Mouse (Mus musculus) midbrain, postnatal 0 days (tissue): Measurements from ENCODE around the gene Rbm46. TPM values are rescaled to one million over a fixed set of nuclear protein-coding genes. Genes with fewer than 3 reads are reported as not detected.

Source experiments
- ATAC-seq: fragments of 200-750 bp; cut with Nextera tagmentation; 2 replicates; pipeline ENCODE4 v1.8.0; 2017; ENCODE audit warnings: moderate number of reproducible peaks, mild to moderate bottlenecking, moderate TSS enrichment, moderate library complexity; ENCODE audit not compliant: low FRiP score
- DNase-seq: peaks from one replicate; pipeline ENCODE4 v3.0.0-alpha.2; 2015; ENCODE audit warnings: low spot score
- H3K27ac ChIP-seq: fragments of 300-500 bp; sonication (generic); 2 replicates; pipeline ENCODE4 v1.5.1; 2014; ENCODE audit warnings: low read depth, mild to moderate bottlenecking, low read length, mixed read lengths
- H3K27me3 ChIP-seq: fragments of 300-500 bp; sonication (generic); 2 replicates; pipeline ENCODE4 v1.6.1; 2014; ENCODE audit warnings: low read length, control low read depth, mixed read lengths; ENCODE audit not compliant: insufficient read depth
- H3K36me3 ChIP-seq: fragments of 300-500 bp; sonication (generic); 2 replicates; pipeline ENCODE4 v1.6.1; 2014; ENCODE audit warnings: low read length, control low read depth, mixed read lengths; ENCODE audit not compliant: insufficient read depth
- H3K4me1 ChIP-seq: fragments of 300-500 bp; sonication (generic); 2 replicates; pipeline ENCODE4 v1.6.1; 2014; ENCODE audit warnings: mild to moderate bottlenecking, control low read depth, antibody characterized with exemption, low read length, mixed read lengths; ENCODE audit not compliant: insufficient read depth
- H3K4me2 ChIP-seq: fragments of 300-500 bp; sonication (generic); 2 replicates; pipeline ENCODE4 v1.6.1; 2014; ENCODE audit warnings: low read depth, mild to moderate bottlenecking, low read length, mixed read lengths; ENCODE audit not compliant: poor library complexity, severe bottlenecking
- H3K4me3 ChIP-seq: fragments of 300-500 bp; sonication (generic); 2 replicates; pipeline ENCODE4 v1.5.1; 2014; ENCODE audit warnings: low read depth, mild to moderate bottlenecking, low read length, moderate library complexity
- H3K9ac ChIP-seq: fragments of 300-500 bp; sonication (generic); replicated peaks from 2 replicates; pipeline ENCODE4 v1.6.1; 2014; ENCODE audit warnings: mild to moderate bottlenecking, low read length, moderate library complexity, mixed read lengths; ENCODE audit not compliant: poor library complexity, severe bottlenecking
- H3K9me3 ChIP-seq: fragments of 300-500 bp; sonication (generic); 2 replicates; pipeline ENCODE4 v1.6.1; 2016; ENCODE audit warnings: low read length, control low read depth
- CTCF ChIP-seq: IDR thresholded peaks from 2 replicates; pipeline ENCODE4 v1.5.1; 2016; ENCODE audit warnings: antibody characterized with exemption, mild to moderate bottlenecking
- WGBS: fragments of 180-500 bp; shearing (Covaris S2); extraction: QIAGEN DNeasy Blood & Tissue Kit; methylation state at CpG from one replicate; pipeline ENCODE4 v1.1.7; 2014; 5-methylcytosine and 5-hydroxymethylcytosine counted together
- polyA plus RNA-seq: library from polyadenylated mRNA; unstranded; fragments of >200 nt; fragmentation: Nextera tagmentation; extraction: Ambion mirVana; gene quantifications from 2 replicates; pipeline ENCODE4 v1.2.1, GENCODE M21; 2015
- total RNA-seq: library from RNA; depleted of rRNA; stranded (reverse); fragments of >200 nt; gene quantifications from 2 replicates; pipeline ENCODE4 v1.2.3, GENCODE M21; 2014

Gene Rbm46
- total and polyA plus RNA-seq, 2 experiments from 2014 or later: 0.05 to 1.5 TPM

DNA sequence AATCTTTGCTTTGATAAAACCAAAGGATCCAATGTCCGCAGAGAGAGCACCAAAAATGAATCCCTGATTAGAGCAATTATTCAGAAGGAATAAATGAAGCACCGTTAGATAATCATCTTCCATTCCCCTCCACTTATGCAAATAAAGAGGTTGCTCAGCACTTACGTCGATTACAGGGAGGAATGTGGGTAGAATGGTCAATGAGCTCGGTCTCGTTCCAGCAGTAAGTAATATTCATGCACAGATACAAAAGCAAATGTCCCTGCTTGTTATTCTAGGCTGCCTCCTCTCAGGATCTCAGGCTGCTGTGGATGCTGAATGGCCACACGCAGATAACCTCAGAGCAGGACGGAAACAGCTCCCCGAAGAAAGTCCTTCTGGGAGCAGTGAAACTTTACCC lies 51.1 kb downstream of the Rbm46 start:
- no peak for TF ChIP-seq CTCF
- H3K9me3 ChIP-seq: no peaks in the 10 kb centered on the region
- no peak overlapping the region for H3K4me3 ChIP-seq
- H3K4me2 ChIP-seq: no peak overlapping the region
- WGBS: 67% methylated on average over 9 of the region's 9 CpGs
- no peaks in the 10 kb centered on the region for H3K4me1 ChIP-seq
- ATAC-seq (no peak), DNase-seq (no peak)
- H3K27me3 ChIP-seq: no peaks in the 10 kb centered on the region
- no peak overlapping the region for H3K27ac ChIP-seq
- H3K36me3 ChIP-seq: no peaks in the 10 kb centered on the region
- H3K9ac ChIP-seq: no peak overlapping the region

DNA sequence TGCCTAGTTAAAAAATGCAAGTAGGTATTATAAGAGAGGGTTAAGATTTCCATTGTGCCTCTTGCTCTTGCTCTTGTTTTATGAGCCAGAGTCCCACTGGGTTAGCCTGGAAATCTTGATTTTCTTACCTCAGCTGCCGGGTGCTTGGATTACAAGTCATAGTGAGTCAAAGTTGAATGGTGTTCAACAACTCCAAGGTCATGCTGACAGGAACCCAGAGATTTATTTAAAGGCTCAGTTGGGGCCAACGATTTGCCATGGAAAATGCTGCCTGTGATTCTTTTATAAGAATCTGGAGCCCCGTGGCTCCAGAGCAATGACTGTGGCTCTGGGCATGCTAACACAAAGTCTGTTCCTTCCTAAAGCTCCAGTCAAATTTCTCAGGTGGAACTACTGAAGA lies 64.4 kb downstream of the Rbm46 start:
- ATAC-seq (no peak), DNase-seq (no peak)
- no peak overlapping the region for H3K4me2 ChIP-seq
- no peak for TF ChIP-seq CTCF
- 71% methylated on average over 3 of the region's 3 CpGs for WGBS
- no peaks in the 10 kb centered on the region for H3K27me3 ChIP-seq
- H3K36me3 ChIP-seq: no peaks in the 10 kb centered on the region
- H3K4me1 ChIP-seq: no peaks in the 10 kb centered on the region
- H3K9ac ChIP-seq: no peak overlapping the region
- H3K27ac ChIP-seq: no peak overlapping the region
- H3K9me3 ChIP-seq: no peaks in the 10 kb centered on the region
- no peak overlapping the region for H3K4me3 ChIP-seq

DNA sequence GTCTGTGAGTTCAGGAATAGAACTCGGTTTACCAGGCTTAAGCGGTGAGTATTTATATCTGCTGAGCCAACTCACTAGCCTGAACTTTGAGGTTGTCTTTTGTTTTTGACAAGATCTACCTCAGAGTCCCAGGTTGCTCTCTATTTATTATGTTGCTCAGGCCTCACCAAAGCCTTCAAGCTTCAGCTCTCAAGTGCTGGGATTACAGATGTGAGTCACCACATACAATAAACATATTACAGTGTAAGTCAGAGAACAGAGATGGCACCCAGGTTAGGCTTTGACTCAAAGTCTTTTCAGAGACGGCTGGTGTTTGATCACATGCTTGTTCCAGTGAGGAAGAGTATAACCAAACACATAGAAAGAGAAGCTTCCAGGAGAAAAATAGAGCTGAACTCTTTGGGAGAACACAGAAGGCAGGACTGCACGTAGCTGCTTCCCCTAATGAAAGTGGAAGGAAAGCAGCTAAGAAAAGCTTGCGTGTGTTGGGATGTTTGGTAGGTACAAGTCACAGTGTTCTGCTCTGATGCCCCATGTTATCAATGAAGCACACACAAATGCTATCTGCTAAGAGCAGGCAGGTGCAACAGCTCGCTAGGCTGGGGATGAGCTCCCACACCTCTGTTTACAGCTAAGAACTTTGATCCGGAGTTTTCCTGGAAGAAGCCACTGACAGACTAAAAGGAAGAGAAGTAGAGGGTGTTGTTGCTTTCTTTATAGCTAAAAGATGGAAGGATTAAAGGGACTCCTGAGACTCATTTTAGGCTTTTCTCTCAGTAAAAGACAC lies 65.8 kb downstream of the Rbm46 start:
- no peak for DNase-seq
- H3K9ac ChIP-seq: no peak overlapping the region
- TF ChIP-seq CTCF: no peak

DNA sequence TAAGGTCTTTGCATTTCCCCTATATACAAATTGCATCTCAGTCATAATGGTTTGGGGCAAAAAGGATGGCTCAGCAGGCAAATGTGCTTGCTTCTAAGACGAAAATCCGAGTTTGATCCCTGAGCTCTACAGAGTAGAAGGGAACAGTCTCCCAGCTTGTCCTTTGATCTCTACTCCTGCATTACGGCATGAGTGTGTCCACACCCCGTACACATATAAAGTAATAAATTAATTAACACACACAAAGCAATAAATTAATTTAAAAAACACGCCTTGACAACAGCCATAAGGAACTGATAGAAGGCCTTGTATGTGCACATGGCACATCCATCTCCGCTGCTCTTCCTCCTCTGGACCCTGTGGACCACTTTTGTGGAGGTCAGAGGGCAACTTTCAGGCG lies 66.5 kb downstream of the Rbm46 start:
- H3K4me2 ChIP-seq: no peak overlapping the region
- no peak overlapping the region for H3K9ac ChIP-seq
- H3K4me3 ChIP-seq: no peak overlapping the region
- H3K36me3 ChIP-seq: no peaks in the 10 kb centered on the region
- TF ChIP-seq CTCF: no peak
- H3K4me1 ChIP-seq: no peaks in the 10 kb centered on the region
- 85% methylated on average over 7 of the region's 7 CpGs for WGBS
- DNase-seq (no peak), ATAC-seq (no peak)
- H3K9me3 ChIP-seq: no peaks in the 10 kb centered on the region
- no peak overlapping the region for H3K27ac ChIP-seq
- H3K27me3 ChIP-seq: no peaks in the 10 kb centered on the region

More for the DNA sequence above, 65.8 kb downstream of the Rbm46 start:
- Histone ChIP-seq H3K9me3 (no peaks in the 10 kb centered on the region), H3K4me2 (no peak overlapping the region), H3K4me1 (no peaks in the 10 kb centered on the region), H3K27ac (no peak overlapping the region), H3K36me3 (no peaks in the 10 kb centered on the region), H3K27me3 (no peaks in the 10 kb centered on the region), H3K4me3 (no peak overlapping the region)
- WGBS: 87% methylated on average over 7 of the region's 7 CpGs
- no peak for ATAC-seq

DNA sequence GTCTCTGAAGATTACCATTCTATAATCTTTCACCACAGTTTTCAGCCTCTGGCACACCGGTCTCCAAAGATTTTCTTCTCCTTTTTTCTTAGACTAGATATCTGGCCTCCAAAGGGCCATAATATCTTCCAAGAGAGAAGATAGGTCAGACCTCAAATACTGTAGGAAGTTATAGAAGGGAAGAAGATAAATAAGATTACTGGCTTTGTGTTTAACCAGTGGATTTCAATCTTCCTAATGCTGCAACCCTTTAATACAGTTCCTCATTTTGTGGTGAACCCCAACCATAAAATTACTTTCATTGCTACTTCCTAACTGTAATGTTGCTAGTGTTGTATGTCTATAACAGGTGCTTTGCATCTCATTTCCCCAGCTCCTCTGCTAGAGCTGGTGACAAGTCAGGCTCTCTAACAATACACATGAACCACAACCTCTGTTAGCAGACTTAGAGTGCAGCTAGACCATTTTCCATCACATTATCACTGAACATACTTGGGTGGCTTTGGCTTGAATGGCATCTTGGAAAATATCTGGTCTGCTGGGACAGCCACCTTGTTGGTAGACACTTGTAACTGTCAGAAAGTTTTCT lies 67.9 kb downstream of the Rbm46 start:
- Histone ChIP-seq H3K4me3 (no peak overlapping the region), H3K36me3 (no peaks in the 10 kb centered on the region), H3K27me3 (no peaks in the 10 kb centered on the region), H3K9ac (no peak overlapping the region), H3K27ac (no peak overlapping the region), H3K4me1 (no peaks in the 10 kb centered on the region), H3K4me2 (no peak overlapping the region), H3K9me3 (no peaks in the 10 kb centered on the region)
- no peak for TF ChIP-seq CTCF
- 88% methylated on average over 1 of the region's 1 CpGs for WGBS
- no peak for ATAC-seq
- no peak for DNase-seq

DNA sequence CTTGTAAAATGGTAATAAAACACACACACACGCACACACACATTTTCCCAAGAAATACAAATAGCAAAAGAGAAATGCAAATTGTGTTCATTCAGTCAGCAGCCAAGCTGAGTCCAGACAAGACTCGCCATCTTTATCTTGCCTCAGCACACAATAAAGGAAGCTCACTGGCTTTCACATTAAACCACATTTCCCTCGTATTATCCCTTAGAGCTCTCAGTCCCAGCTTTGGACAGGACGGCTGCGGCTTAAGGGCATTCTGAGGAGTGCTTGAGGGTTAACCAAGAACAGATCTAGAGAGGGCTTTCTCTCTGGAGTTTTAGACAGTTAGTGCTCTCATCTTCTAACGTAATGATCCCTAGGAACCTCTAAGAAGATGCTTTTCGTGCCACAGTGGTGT lies 71.0 kb downstream of the Rbm46 start:
- no peak for TF ChIP-seq CTCF
- H3K9me3 ChIP-seq: no peaks in the 10 kb centered on the region
- no peak overlapping the region for H3K4me2 ChIP-seq
- no peak overlapping the region for H3K9ac ChIP-seq
- DNase-seq: no peak
- no peak overlapping the region for H3K4me3 ChIP-seq
- H3K27ac ChIP-seq: no peak overlapping the region
- 74% methylated on average over 7 of the region's 7 CpGs for WGBS
- H3K27me3 ChIP-seq: no peaks in the 10 kb centered on the region
- H3K4me1 ChIP-seq: no peaks in the 10 kb centered on the region
- no peaks in the 10 kb centered on the region for H3K36me3 ChIP-seq
- ATAC-seq: no peak
